Mouse (Mus musculus) left cerebral cortex, adult 11 months (tissue): ENCODE measurements at regions not wholly inside any gene's neighbourhood (a gene's known extent, or its start where the extent isn't known, plus 50 kb on each side); places are given as distances from the start of the nearest gene placed in this dataset.

Experiments
- DNase-seq: peaks from one replicate; pipeline ENCODE4 v3.0.0; 2022; ENCODE audit warnings: low spot score

DNA sequence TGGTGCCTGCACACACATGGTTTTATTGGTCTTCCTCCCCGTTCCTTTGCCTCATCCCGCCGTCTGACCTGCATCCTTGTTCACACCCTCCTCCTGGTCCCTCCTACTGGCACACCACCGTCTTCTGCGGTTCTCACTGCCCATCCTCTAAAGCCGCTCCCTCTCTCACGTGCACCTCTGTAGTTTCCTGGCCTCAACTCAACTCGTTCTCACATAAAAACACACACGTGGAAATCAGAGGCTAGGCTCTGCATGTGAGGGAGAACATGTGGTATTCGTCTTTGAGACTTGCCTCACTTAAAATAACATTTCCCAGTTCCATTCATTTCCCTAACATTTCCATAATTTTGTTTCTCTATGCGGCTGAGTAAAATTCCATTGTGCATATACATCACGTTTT, 69.5 kb downstream of the Aldh8a1 start:
- no peak for DNase-seq

DNA sequence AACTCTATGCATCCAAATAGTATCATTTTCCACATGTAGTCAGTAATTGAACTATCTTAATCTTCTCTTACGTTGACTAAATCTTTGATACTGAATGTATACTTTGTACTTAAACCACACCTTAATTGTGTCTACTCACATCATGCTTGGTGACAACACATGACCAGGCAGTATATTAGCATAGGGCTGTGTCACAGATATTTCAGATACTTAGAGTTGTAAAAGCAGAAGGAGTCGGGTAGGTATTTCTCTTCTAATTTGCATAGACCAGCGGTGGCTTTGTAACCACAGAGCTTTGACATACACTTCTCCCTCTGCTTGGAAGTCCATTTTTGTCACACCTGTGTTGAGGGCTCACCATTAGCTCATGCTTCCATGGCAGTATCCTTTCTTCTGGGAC, 71.0 kb downstream of the Aldh8a1 start:
- no peak for DNase-seq

DNA sequence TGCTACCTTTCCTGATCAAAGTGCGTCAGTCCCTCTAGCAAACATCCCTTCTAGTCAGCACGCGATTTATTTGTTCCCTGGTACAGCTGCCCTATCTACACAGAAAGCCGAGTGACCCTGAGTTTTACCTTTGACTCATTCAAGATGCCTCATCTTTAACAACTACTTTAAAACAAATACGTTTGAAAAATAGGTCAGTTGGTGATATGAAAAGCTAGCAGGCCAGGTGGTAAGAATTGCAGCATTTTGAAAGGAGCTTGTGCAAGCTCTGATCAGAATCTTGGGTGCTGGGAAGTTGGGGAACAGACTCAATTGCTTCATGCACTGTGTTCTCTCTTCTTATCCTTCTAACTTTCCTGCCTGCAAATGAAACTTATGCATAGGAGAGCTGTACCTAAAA, 71.9 kb downstream of the Aldh8a1 start:
- DNase-seq, result no peak

DNA sequence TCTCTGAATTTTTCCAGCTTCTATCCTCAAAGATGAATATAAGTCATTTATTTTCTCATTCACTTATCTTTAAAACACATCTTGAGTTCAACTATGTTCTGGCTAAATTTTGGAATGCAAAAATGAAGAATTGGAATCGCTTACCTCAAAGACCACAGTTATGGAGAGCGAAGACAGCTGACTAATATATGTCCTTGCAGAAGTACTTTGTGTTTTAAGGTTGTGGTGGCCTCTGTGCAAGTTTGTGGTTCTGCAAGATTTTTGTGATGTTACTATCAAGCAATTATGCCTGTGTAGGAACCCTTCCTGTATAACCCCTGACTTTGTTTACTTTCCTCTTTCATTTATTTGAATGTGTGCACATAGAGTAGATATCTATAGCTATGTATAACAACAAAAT, 75.5 kb downstream of the Aldh8a1 start:
- no peak for DNase-seq

DNA sequence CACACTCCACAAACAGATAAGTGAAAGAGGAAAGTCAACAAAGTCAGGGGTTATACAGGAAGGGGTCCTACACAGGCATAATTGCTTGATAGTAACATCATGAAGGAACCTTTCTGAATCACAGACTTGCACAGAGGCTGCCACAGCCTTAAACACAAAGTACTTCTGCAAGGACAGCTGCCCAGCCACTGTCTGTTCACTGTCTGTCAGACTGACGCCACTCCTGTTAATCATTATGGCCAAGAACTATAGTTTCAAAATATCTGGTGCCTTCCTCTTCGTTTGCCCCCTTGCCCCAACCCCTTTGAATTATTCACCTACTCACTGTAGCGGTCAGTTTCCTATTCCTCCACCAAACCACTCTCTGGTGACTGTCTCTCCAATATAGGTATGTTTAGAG, 76.4 kb downstream of the Aldh8a1 start:
- DNase-seq, result no peak

DNA sequence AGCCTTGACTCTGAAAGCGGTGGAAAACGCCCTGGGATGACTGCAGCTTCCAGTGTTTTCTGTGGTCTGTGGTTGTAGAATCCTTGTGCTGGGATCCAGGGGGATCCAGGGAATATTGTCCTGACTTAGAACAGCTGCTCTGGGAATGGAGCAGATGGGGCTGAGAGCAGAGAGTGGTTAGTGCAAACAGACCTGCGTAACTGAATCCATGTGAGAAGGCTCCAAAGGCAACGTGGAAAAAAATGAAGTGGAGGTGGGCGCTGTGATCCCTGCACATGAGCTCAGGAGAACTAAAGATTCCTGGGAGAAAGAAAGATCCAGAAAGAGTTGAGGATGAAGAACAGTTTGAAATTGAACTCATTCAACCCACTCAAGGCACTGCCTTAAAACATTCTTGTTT, 77.1 kb downstream of the Aldh8a1 start:
- DNase-seq, result no peak

DNA sequence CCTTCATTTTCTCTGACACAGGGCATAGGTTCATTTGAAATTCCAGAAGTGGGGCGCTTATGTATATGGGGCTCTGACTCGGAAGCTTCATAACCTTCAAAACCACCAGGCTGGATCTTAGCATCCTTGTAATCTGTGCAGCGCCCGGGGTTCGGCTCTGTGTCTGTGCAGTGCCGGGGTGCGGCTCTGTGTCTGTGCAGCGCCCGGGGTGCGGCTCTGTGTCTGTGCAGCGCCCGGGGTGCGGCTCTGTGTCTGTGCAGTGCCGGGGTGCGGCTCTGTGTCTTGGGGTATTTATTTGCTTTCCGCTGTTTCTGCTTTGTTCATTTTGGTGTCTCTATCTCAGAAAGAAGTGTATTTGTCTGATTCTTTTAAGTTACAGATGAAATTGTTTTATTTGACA, 77.7 kb downstream of the Aldh8a1 start:
- no peak for DNase-seq

DNA sequence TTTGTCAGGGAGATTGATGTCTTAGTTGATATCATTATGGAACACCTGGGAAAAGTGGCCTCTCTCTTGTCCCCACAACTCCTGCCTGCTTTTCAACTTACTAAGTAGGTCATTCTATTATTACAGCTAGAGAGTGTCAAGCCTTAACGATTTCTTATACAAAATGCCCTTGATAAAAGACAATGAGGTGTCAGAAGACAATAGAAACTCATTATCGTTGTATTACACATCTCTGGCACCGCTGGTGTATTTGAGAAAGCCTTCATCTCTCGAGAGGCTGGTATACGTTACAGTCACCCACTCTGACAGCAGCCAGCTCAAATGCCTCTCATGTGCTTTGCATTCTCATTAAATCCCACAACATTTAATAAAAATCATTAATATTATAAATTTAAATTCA, 78.8 kb downstream of the Aldh8a1 start:
- no peak for DNase-seq

DNA sequence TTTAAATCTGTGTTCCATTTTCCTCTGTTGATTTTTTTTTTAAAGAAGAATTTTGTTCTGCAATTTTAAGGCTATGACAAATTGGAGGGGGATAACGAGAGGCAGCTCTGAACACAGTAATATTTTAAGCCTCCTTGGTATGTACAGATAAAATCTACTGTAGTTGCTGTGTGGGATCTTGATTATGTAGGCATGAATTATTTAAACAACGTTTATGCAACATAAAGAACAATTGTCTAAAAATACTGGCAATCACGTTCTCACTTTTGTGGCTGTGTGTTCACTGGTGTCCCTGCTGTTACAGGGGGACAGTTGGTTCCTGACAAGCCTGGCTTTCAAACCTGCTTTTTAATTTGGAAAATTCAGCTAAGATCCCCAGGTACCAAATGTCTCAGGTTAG, 79.3 kb downstream of the Aldh8a1 start:
- DNase-seq, result no peak

DNA sequence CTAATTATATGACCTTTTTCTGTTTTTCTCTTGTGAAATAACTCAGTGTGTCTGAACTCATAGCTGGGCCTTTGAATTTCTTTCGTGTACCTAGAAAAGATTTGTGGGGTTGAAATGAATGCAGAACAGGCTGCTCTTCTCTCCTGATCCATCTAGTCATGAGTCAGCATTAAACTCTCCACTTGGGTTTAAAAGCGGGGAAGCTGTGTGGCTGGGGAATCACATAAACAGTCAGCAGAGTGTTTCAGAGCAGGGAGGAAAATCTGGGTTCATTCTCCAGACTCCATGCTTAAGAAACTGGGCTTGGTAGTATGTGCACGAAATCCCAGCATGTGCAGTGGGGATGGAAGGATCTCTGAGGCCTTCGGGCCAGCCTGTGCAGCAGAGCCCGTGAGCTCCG, 79.9 kb downstream of the Aldh8a1 start:
- DNase-seq, result no peak

DNA sequence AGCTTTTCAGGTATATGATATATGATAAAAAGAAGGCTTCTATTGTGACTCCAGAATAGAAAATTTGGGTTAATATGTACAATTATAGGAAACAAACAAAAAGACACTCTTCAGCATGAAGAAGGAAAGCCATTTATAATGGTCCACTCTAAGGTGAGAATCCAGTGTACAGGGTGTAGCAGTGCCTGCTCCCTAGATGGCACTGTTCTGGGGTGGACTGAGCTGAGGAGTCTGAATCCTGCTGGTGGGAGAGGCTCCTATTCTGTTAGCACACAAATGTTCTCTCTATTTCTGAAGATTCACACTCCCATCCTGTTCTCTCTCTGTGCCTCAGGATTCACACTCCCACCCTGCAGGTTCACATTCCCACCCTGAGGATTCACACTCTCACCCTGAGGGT, 81.5 kb downstream of the Aldh8a1 start:
- no peak for DNase-seq

DNA sequence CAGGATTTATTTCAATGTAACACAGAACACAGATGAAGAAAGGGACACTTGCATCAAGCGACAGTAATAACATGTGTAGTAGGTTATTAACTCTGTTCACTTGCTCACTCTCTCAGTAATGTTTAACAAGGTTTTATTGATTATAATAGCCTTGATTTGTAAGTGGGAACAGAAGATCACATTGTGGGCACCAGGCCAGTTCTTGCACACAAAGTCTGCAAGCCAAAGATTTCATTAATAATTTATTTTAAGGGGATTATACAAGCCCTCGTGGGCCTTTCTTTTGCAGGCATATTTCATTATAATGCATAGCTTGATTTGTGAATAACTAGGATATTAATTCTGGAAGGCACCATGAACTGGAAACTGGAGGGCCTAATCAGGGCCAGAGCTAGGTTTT, 83.0 kb downstream of the Aldh8a1 start:
- DNase-seq, result no peak

DNA sequence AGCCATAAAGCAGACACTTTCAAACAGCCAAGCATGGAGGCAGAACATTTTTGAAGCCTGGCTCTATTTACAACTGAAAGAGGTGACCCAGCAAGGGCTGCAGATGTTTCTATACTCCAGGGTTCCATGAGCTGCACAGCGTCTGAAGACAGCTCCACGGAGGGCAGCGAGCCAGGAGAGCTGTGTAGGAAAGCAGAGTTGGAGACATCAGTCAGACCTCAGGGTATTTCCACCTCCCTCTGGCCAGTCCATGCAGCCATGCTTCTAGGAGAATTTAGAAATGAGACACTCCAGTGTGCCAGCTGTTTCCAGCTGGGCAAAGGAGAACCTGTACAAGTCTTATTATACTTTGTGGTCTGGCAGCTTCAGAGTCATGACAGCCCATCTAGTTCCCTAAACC, 85.8 kb downstream of the Aldh8a1 start:
- DNase-seq, result no peak

DNA sequence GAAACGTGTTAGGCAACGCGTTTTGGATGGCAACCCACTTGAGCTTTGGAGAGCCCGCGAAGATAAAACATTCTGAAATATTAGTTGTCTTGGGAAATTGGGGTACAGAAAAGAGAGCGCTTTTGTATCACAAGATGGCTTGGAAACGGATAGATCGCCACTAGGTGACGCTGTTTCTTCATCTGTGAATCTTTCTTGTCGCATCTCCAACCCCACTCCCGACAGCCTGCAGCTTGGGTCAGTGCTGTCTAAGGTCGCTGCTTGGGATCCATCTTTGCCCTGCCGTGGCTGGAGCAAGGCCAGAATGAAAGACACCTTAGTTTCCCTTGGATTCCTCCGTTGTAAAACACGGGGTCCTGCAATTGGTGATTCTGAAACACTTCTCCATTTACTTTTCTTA, 88.3 kb downstream of the Aldh8a1 start:
- peak; percentile 81 for DNase-seq

DNA sequence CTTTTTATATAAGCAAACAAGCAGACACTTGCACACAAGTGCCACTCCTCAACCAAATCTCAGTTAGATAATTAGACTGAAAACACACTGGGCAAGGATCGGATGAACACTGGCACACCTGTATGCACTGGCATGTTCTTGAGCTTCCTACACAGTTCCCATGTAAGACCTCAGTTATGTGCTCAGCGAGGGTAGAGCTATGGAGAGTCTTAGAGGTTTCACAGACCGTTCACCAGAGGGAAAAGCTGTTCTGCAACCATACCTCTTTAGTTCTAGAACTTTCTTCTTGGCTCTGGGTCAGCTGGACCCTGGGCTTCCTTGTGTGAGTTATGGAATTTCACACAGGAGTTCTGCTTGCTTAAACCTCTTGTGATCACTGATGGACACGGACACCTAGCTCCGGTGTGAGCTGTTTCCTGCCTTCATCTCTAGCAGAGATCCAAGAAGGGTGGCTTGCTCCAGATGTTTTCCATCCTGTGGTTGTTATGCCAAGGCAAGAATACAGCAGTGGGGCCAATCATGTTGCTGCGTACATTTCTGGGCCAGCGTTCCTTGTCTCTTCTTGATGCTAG, 88.8 kb downstream of the Aldh8a1 start:
- DNase-seq, result no peak

DNA sequence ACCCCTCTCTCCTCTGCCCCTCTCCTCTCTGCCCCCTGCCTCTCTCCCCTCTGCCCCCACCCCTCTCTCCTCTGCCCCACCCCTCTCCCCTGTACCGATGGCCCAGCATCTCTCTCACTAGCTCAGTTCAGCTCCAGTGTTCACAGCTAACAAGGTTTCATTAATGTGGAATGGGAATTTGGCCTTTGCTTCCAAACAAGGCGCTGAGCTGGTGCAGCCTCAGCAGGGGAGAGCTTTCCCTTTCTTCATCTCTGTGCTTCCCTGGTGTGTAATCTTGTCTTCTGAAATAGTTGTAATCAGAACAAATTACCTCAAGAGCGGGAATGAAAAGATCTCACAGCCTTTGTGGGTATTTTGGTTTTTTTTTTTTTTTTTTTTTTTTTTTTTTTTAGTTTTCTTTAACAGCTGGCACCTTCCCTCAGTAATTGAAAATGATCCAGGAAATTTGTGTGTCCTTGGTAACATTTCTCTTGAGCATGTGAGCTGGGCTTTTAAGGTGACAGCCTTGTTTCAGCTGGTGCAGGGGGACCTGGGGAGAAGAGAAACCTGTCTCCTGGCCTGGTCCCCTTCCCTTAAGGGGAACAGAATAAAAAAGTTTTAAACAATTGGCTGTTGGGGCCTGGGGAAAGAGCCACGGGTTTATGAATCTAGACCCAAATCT, 90.5 kb downstream of the Aldh8a1 start:
- DNase-seq, result no peak

DNA sequence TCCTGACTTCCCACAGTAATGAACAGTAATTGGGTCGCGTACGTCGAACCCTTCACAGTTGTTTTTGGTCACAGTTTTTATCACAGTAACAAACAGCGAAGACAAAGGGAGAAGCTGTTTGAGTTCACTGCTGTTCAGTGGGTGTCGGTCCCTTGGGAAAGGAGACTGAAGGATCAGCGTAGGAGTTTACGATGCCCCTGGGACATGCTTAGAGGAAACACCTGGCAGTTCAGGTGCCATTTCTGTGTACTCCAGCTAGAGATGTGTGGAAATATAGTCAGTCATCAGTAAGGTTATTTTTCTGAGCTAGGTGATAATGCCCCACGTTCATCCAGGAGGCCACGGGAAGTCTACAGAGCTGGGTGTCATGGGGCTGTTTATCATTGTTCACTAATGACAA, 91.3 kb downstream of the Aldh8a1 start:
- DNase-seq, result no peak

DNA sequence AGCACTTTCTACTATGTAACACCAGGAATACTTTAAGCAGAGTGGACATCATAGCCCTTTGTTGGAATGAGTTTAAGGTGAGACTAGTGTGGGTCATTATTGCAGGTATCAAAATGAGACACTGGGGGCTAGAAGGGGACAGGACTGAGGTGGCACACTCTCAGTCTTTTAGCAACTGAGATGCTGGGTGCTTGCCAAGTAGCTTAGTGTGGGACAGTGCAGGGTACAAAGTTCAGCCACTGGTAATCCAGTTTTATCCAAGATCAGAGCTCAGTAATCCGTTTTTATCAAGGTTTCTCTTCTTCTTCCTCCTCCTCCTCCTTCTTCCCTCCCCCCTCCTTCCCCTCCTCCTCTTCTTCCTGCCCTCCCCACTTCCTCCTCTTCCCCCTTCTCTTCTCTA, 92.9 kb downstream of the Aldh8a1 start:
- DNase-seq, result no peak

DNA sequence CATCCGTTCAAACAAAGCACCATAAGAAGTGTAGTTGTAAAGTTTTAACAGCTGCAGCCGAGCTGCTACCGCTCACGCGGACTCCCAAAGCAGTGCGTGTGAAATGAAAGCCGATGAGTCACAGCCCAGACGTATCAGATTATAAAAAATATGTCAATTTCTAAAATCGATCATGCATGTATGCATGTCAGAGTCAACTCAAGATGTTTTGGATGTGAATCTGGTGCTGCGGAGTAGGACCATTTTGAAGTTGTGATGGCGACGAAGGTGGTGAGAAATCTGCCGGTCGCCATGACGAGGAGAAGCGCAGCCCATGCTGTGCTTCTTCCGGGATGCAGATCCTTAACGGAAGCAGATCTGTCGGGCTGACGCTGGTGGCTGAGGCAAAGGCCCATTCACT, 93.5 kb downstream of the Aldh8a1 start:
- DNase-seq, result peak; percentile 35

DNA sequence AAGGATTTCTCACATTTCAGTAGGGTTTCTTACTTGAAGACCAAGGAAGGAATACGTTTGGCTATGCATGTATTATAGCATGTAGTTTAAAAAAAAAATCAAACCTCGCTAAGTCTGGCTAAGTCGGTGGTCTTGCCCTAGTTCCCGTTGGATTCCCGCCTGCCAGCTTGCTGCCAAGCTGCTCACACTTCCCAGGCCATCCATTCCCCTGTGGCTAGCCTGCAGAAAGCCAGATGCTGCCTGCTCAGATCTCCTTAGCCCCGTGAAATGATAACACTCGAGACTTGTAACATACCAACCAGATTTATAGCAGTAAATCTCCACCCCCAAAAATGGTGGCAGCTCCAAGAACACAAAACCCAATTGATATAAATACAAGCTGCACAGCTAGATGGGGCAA, 97.2 kb downstream of the Aldh8a1 start:
- DNase-seq, result no peak

DNA sequence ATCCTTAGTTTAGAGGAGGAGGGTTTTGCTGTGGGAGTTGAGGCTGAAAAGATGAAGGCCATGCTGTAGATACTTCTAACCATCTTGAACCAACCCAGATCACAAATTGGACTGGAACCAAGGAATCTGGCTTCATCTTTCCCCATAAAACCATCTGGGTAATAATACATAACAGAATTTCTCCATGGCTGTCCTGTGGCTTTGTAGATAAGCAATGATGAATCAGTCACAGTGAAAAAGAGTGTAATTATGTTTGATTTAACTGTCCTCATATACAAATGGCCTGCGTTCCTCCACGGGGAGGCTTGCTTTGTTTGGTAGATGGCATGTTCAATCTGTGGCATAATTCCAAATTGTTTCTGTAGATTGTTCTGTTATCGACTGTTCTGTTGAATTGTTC, 100.9 kb downstream of the Aldh8a1 start:
- no peak for DNase-seq

DNA sequence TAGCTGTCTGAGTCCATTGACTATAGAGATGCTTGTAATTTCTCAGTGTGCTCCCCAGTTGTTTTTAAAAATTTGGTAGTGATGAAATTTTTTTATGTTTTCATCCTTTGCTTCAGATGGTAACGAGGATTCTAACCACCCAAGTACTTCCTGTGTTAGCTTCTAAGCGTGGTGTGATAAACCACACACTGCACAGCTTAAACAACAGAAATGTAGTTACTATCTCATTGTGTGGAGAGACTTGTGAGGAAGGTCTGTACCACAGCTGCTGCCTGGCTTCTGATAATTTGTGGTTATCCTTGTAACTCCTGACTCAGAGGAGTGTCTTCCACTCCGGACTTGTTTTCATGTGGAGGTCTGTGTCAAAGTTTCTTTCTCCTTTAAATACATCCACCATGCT, 102.3 kb downstream of the Aldh8a1 start:
- DNase-seq, result no peak

DNA sequence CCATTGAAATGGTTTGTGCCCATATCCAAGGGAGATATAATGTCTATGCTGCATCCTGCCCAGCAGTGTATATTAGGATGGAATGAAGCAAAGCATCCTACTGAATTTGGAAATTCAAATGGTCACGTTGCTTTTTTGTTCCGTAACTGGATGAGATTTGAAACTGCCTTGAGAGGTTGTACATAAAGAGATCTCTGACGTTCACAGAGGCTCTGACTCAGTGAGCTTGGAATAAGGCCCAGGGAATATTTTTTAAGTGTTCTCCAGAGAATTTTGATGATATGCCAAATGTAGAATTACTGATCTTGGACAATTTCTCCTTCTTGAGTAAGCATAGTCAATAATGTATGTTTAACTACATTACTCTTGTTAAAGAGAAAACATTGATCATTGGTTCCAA, 104.2 kb downstream of the Aldh8a1 start:
- no peak for DNase-seq

DNA sequence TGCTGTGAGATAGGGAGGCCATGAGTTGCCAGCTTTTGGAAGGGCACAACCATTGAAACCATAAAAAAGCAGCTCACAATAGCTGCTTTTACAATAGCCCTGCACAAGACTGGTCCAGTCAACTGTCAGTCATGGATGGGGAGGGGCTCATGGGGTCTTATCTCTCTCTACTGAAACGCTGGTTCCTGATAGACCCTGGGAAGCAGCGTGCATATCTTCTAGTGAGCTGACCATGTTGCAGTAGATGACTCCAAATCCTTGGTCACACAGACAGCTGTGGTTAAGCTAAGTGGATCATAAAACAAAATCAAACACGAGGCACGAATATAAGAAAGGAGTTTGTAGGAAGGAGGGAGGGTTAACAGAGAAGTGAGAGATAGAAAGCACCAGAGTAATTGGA, 105.0 kb downstream of the Aldh8a1 start:
- DNase-seq, result no peak

DNA sequence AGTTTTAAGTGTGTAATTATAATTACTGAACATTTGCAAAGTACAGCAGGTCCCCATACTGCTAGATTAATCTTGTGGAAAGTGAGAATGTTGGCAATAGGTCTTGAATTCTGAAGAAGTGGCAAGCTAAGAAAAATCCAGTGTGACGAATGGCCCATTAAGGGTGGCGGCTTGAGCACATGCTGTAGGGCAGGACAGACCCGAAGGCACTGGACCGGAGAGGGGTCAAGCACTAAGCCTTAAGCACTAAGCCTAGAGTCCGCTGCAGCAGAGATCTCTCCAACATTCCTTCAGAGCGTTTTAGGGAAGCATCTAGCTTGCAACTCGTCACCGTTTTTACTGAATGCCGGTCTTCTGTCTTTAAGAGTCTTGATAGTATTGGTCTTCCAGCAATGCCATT, 105.6 kb downstream of the Aldh8a1 start:
- no peak for DNase-seq
